Comparison of ENCODE assay signal across 8 mouse cellular contexts in the genomic region with DNA sequence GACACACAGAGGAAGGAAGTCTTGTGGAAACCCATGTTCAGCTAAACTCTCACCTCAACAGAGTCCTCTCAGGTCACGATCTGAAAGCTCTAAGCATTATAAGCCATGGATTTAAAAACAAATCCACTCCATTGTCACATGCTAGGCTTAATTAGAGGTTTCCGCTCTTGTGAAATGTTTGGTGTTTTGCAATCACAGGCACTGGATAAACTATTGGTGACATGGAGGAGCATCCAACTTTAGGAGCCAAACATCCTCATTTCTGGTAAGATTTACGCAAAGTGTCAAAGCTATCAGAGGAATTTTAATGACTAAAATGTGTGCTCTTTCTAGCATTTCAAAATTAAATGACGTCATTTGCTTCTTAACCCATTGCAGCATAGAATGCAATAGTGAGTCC.
A peak's percentile ranks its signal among the peaks of the same experiment; 100 is the strongest.
DNase-seq lines count a peak whose midpoint lies in the region; ATAC-seq and TF ChIP-seq lines count a peak whose summit lies in the region.
"Had no signal": no experiment of that assay in that cellular context is flagged by ENCODE, and none has a peak within 500 bp of the region (broad histone marks: within the 10 kb centered on the region; RNA-seq: fewer than 3 reads in every experiment).

No protein-coding gene starts in this region.

- H3K9me3 ChIP-seq in lung, embryonic 14.5 days (ENCODE audit: low read depth, low read length) = no peaks in the 10 kb centered on the region
- no peaks in the 10 kb centered on the region for H3K9me3 ChIP-seq in forebrain, embryonic 15.5 days
- no peaks in the 10 kb centered on the region for H3K9me3 ChIP-seq in stomach, embryonic 15.5 days

- no peak for TF ChIP-seq CTCF in lung, embryonic 14.5 days (IDR thresholded peaks at IDR 0.05; ENCODE audit: low read depth)
- TF ChIP-seq CTCF in lung, adult 2 months (IDR thresholded peaks at IDR 0.05; ENCODE audit: insufficient read depth, low read length) = no peak

- peak overlapping the region; percentile 78 for H3K27ac ChIP-seq in lung, embryonic 14.5 days (ENCODE audit: low read depth)
- peak overlapping the region; percentile 53; the same call in 1 of the 2 replicates for H3K27ac ChIP-seq in forebrain, embryonic 15.5 days (replicated peaks)
- H3K27ac ChIP-seq in stomach, embryonic 15.5 days = peak overlapping the region; percentile 77

- peaks cover 3% of the 10 kb centered on the region; the same call in 1 of the 2 replicates for H3K36me3 ChIP-seq in lung, embryonic 14.5 days (ENCODE audit: insufficient read depth)
- no peaks in the 10 kb centered on the region for H3K36me3 ChIP-seq in forebrain, embryonic 15.5 days
- no peaks in the 10 kb centered on the region for H3K36me3 ChIP-seq in stomach, embryonic 15.5 days

- no peaks in the 10 kb centered on the region for H3K27me3 ChIP-seq in lung, embryonic 14.5 days (ENCODE audit: insufficient read depth, low read length)
- peaks cover 35% of the 10 kb centered on the region; the same call in 1 of the 2 replicates for H3K27me3 ChIP-seq in forebrain, embryonic 15.5 days
- H3K27me3 ChIP-seq in stomach, embryonic 15.5 days (replicated peaks) = no peaks in the 10 kb centered on the region

- H3K4me2 ChIP-seq in lung, embryonic 14.5 days = no peak overlapping the region
- no peak overlapping the region for H3K4me2 ChIP-seq in forebrain, embryonic 15.5 days (replicated peaks)
- no peak overlapping the region for H3K4me2 ChIP-seq in stomach, embryonic 15.5 days

- TF ChIP-seq POLR2A in lung, adult 2 months (IDR thresholded peaks at IDR 0.05; ENCODE audit: borderline replicate concordance, extremely low read depth, low read depth, low read length) = no peak

- ATAC-seq in lung, embryonic 14.5 days (ENCODE audit: insufficient read depth) = peak; percentile 41
- ATAC-seq in forebrain, embryonic 15.5 days (replicated peaks) = no peak
- no peak for ATAC-seq in stomach, embryonic 15.5 days (ENCODE audit: insufficient read depth, low FRiP score, low read depth)

- H3K4me3 ChIP-seq in lung, embryonic 14.5 days (ENCODE audit: low read depth, low read length) = no peak overlapping the region
- H3K4me3 ChIP-seq in lung, adult 2 months (replicated peaks; ENCODE audit: extremely low read depth, low read depth, low read length) = no peak overlapping the region
- no peak overlapping the region for H3K4me3 ChIP-seq in forebrain, embryonic 15.5 days
- H3K4me3 ChIP-seq in stomach, embryonic 15.5 days (replicated peaks) = no peak overlapping the region

- H3K4me1 ChIP-seq in lung, embryonic 14.5 days (ENCODE audit: insufficient read depth) = peaks cover 14% of the 10 kb centered on the region; the same call in 1 of the 2 replicates
- H3K4me1 ChIP-seq in lung, adult 2 months (ENCODE audit: control insufficient read depth, insufficient read depth, low read length) = peaks cover 3% of the 10 kb centered on the region
- peaks cover 23% of the 10 kb centered on the region for H3K4me1 ChIP-seq in forebrain, embryonic 15.5 days
- H3K4me1 ChIP-seq in stomach, embryonic 15.5 days = peaks cover 17% of the 10 kb centered on the region; the same call in 1 of the 2 replicates

- H3K9ac ChIP-seq in lung, embryonic 14.5 days = no peak overlapping the region
- H3K9ac ChIP-seq in forebrain, embryonic 15.5 days (replicated peaks) = no peak overlapping the region
- no peak overlapping the region for H3K9ac ChIP-seq in stomach, embryonic 15.5 days

- 58% methylated on average over 4 of the region's 4 CpGs for WGBS in lung, embryonic 14.5 days
- 51% methylated on average over 4 of the region's 4 CpGs for WGBS in lung, adult 2 months
- WGBS in forebrain, embryonic 15.5 days = 37% methylated on average over 4 of the region's 4 CpGs
- 64% methylated on average over 4 of the region's 4 CpGs for WGBS in stomach, embryonic 15.5 days

- DNase-seq in lung, embryonic 14.5 days = peak; percentile 83
- DNase-seq in lung, adult 2 months = no peak
- peak; percentile 11 to 66 for DNase-seq in kidney, postnatal 36 days
- DNase-seq in layer of hippocampus, adult 9-10 months (ENCODE audit: low spot score) = no peak
- no peak for DNase-seq in layer of hippocampus, adult 18-20 months (ENCODE audit: low spot score in 2 of 2)
- DNase-seq: thymus, adult 2 months had no signal

Comparison
In these comparisons a context has a peak if more than half of its experiments do, and no peak if none do; other contexts are left out.
1. DNase-seq: peak in lung, embryonic 14.5 days (single experiment) and kidney, postnatal 36 days (2 of 2); none in lung, adult 2 months (single experiment), layer of hippocampus, adult 9-10 months (single experiment) and layer of hippocampus, adult 18-20 months (0 of 2).
2. Peak in every context shown above with its lines, with median percentiles within 50 percentile points of each other: H3K27ac ChIP-seq.